Mouse (Mus musculus) lung, postnatal 0 days (tissue): ENCODE results near the gene Nfix.

Experiments used
- CTCF ChIP-seq: IDR thresholded peaks from 2 replicates; pipeline ENCODE4 v1.5.1; 2016; ENCODE audit warnings: antibody characterized with exemption, mild to moderate bottlenecking
- EP300 ChIP-seq: IDR thresholded peaks from 2 replicates; pipeline ENCODE4 v1.6.1; 2016; ENCODE audit warnings: antibody characterized with exemption, mild to moderate bottlenecking, control low read depth

DNA sequence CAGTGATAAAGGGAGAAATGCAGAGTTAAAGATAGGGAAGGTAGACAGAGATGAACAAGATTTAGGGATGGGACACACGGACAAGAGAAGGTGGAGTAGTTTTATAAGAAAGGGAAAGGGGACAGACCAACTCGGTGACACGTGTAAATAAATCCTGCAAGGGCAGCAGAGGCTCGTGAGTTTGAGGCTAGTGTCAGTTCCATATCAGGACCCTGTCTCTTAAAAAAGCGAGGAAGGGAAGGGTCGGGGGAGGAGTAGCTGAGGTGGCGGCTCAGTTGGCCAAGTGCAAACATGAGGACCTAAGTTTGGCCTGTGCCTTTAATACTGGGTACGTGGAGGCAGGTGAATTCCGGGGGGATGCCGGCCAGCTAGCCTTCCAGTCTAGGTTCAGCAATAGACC, 11.2 kb upstream of the Nfix start:
- TF ChIP-seq CTCF, result no peak
- no peak for TF ChIP-seq EP300
